Mouse (Mus musculus) left cerebral cortex, adult 18-20 months (tissue): ENCODE measurements around the gene Fbxw21. TPM values are rescaled to one million over a fixed set of nuclear protein-coding genes. Genes with fewer than 3 reads are reported as not detected.
A peak's percentile ranks its signal among the peaks of the same experiment; 100 is the strongest.

Experiments
- DNase-seq, 2 experiments: peaks; one replicate each; pipeline ENCODE4 v3.0.0; 2021 to 2022; ENCODE audit warnings: low spot score in 2 of 2, mixed read lengths in 1 of 2
- total RNA-seq, 2 experiments: library from RNA; stranded (reverse); gene quantifications; 2 replicates each; pipeline ENCODE4 v1.2.3; 2021

Gene Fbxw21
- total RNA-seq, 2 experiments from 2014 or later = not detected

- DNase-seq = no peak
These were observed 48.5 kb downstream of the Fbxw21 start for GRCm38 (mm10) chr9:109113331-109113730.

- no peak for DNase-seq
These were observed 50.2 kb downstream of the Fbxw21 start for GRCm38 (mm10) chr9:109111591-109111990.

GRCm38 (mm10) chr9:109111101-109111500, 50.7 kb downstream of the Fbxw21 start:
- no peak for DNase-seq

DNA sequence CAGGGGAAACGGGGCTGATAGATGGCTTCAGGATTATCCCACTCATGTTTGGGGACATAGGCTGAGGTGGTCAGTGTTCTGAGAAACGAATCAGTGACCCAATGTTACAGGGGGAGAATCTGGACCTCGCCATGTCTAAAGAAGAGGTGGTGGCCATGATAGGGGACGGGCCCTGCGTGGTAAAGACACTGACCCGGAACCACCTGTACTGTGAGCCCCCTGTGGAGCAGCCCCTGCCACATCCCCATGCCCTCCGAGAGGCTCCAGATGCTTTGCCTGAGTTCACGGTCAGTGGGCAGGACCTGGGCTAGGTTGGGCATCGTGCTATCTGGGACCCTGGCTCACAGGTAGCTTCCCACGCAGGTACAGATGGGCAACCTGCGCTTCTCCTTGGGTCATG, 51.6 kb downstream of the Fbxw21 start:
- DNase-seq = no peak

- no peak for DNase-seq
These were observed 54.5 kb downstream of the Fbxw21 start for GRCm38 (mm10) chr9:109107341-109107740.

- DNase-seq = no peak
These were observed 56.2 kb downstream of the Fbxw21 start for GRCm38 (mm10) chr9:109105648-109106047.

DNA sequence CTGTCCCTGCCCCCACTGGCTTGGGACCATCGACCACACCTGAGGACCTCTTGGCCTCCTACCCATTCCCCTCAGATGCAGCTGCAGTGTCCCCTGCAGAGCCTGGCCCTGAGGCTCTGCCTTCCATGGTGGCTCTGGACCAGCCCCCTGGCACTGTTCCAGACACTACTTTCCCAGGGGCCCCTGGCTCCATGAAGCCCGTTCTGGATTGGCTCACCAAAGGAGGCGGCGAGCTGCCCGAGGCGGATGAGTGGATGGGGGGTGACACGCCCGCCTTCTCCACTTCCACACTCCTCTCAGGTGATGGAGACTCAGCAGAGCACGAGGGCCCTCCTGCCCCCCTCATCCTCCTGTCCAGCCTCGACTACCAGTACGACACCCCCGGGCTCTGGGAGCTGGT, 56.8 kb downstream of the Fbxw21 start:
- DNase-seq = no peak

DNA sequence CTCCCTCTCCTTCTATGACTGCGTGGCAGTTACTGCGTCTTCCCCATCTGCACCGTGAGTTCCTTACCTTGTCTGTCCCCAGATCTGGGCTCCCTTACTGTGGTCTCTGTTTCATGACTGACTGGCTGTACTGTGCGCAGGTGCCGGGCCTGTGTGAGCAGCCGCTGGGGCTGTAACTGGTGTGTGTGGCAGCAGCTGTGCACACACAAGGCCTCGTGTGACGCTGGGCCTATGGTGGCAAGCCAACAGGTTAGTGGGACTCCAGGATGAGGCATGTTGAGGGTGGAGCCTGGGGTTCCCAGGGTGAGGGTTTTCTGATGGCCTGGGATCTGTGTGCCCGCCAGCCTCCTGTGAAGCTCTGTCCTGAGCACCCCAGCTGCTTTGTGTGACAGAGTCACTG, 57.8 kb downstream of the Fbxw21 start:
- no peak for DNase-seq

- DNase-seq = no peak
These were observed 58.6 kb downstream of the Fbxw21 start for GRCm38 (mm10) chr9:109103250-109103649.

DNA sequence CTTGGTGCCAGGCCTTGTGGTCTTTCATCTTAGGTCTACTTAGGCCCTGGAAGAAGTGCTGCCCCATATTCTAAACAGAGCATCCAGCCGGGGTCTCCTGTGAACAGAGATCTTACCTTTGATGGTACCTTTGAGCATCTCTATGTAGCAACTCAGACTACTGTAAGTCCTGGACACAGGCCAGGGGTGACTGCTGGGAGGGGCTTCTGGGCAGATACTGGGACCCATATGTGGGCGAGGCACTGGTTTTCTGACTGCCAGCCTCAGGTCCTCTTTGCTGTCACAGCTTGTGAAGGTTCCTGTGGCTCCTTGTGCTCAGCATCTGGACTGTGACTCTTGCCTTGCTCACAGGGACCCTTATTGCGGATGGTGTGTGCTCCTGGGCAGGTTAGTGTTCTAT, 59.3 kb downstream of the Fbxw21 start:
- no peak for DNase-seq

GRCm38 (mm10) chr9:109101933-109102445, 59.9 kb downstream of the Fbxw21 start:
- no peak for DNase-seq

DNA sequence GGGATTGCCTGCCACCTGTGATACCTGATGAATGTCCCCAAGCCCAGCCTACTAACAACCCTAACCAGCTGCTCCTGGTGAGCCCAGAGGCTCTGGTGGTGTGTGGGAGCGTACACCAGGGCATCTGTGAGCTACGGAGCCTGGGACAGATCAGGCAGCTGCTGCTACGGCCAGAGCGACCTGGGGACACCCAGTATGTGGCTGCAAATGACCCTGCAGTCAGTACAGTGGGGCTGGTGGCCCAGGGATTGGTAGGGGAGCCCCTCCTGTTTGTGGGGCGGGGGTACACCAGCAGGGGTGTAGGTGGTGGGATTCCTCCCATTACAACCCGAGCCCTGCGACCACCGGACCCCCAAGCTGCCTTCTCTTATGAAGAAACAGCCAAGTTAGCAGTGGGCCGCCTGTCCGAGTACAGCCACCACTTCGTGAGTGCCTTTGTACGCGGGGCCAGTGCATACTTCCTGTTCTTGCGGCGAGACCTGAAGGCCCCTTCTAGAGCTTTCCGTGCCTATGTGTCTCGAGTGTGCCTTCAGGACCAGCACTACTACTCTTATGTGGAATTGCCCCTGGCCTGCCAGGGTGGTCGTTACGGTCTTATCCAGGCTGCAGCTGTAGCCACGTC, 61.4 kb downstream of the Fbxw21 start:
- no peak for DNase-seq

DNA sequence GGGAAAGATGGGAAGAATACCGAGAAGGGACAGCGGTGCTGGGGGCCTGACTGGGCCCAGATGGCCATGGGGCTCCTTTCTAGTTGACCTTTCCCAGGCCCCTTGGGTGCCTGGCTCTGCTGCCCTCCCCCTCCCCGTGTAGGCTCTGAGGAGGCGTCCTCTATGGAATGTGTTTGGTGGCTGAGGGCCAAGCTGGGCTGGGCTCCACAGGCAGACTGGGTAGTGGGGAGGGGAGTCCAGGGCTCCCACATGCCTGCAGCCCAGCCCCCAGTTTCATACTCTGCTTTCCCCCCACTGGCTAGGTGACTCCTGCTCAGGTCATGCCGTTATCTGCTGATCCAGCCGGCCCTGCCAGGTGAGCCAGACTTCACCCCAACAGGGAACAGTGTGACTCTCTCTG, 62.9 kb downstream of the Fbxw21 start:
- no peak for DNase-seq

GRCm38 (mm10) chr9:109098366-109098765, 63.5 kb downstream of the Fbxw21 start:
- no peak for DNase-seq

DNA sequence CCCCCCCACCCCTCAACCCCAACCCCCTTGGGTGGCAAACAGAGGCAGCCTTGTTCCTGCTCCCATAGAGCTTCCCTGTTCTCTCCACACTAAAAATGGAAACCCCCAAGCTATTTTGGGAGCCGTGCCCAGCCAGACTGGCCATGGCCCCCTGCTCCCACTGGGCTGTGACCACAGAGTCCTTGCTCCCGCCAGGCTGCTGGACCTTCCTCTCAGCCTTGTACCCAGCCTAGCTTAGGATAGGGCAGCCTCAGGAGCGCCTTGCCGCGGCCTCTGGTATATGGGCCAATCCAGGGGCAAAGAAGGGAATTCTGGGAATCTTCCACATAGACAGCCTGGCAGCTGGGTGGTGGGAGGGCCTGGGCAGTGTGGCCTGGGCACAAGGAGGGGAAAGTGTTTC, 64.0 kb downstream of the Fbxw21 start:
- peak; percentile 56 to 57 for DNase-seq

- no peak for DNase-seq
These were observed 64.5 kb downstream of the Fbxw21 start for GRCm38 (mm10) chr9:109097291-109097690.

DNA sequence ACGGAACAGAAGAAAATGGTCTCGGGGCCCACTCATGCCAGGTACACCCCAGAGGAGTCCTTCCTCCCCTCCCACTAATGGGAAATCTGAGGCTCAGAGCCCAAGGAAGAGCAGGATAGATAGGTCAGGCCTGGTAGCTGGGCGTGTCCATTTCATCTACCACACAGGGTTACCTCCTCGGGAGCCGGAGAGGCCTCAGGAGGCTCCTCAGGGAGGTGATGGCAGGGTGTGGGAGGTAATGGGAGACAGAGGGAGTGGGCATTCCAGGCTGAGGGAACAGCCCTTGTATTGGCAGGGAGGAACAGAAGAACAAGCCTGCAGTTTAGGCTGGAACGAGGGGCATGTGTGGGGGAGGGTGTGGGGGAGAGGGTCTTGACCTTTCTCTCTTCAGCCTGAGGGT, 65.0 kb downstream of the Fbxw21 start:
- DNase-seq = no peak

- no peak for DNase-seq
These were observed 65.6 kb downstream of the Fbxw21 start for GRCm38 (mm10) chr9:109096251-109096661.

GRCm38 (mm10) chr9:109095137-109095982, 66.5 kb downstream of the Fbxw21 start, which contains the start of gene Plxnb1:
Plxnb1 (plus strand) TSS chr9:109095389.
- DNase-seq = peak; percentile 50 to 61

GRCm38 (mm10) chr9:109094553-109095136, 67.2 kb downstream of the Fbxw21 start:
- DNase-seq = no peak

GRCm38 (mm10) chr9:109093786-109094552, 67.9 kb downstream of the Fbxw21 start:
- DNase-seq = no peak
